Mouse (Mus musculus) embryo, embryonic 11 days (tissue): Measurements from ENCODE around the gene Slc22a27.
"Not testable (repeated sequence)": the region's sequence is repeated elsewhere in the genome, so short reads cannot be mapped to it uniquely, and the experiment has no call there.

Experiments
- DNase-seq: peaks from one replicate; pipeline ENCODE4 v3.0.0-alpha.2; 2015

Gene Slc22a27

DNA sequence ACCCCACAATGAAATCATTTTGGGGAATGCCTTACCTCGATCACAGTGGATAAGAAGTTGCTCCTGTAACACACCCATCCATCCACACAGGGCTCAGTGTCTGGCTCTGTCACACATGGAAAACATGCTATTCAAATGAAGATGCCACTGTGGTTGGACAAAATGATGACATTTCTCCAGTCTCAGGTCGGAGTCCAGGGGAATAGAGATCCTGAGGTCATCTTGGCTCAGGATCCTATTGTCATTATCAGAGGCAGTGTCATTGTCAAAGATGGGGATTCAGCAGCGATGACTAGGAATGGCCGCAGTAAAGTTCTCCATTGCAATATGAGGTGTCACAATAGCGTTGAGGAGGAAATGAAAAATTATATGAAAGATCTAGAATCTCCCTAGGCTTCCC lies at the start of gene Slc22a27:
TSS of gene Slc22a27 (minus strand) at position 101 of the 400 bp plus-strand sequence.
- not testable (repeated sequence) for DNase-seq

GRCm38 (mm10) chr19:8011596-8011995 lies 45.8 kb upstream of the Slc22a27 start:
- not testable (repeated sequence) for DNase-seq

GRCm38 (mm10) chr19:8009086-8009485 lies 43.3 kb upstream of the Slc22a27 start:
- DNase-seq: not testable (repeated sequence)

DNA sequence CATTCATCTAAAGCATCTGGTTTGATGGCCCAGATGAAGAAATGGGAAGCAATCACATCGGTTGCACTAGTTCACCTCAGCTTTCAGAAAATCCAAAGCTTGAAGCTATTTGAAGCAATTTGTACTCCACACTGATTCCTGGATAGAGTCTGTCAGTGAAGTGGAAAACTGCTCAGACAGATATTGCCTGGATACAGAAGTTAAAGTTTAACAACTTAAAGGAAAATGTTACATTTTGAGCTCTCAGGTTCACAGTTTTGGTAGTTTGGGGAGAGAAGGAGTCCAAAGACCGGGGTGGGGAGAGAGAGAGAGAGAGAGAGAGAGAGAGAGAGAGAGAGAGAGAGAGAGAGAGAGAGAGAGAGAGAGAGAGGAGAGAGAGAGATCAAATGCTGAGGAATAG lies 2.9 kb upstream of the Slc22a27 start:
- no peak for DNase-seq

GRCm38 (mm10) chr19:7966550-7966949 lies 723 bp upstream of the Slc22a27 start:
- not testable (repeated sequence) for DNase-seq

- DNase-seq: not testable (repeated sequence)
Measured at GRCm38 (mm10) chr19:7939391-7939790, 26.4 kb downstream of the Slc22a27 start.

DNA sequence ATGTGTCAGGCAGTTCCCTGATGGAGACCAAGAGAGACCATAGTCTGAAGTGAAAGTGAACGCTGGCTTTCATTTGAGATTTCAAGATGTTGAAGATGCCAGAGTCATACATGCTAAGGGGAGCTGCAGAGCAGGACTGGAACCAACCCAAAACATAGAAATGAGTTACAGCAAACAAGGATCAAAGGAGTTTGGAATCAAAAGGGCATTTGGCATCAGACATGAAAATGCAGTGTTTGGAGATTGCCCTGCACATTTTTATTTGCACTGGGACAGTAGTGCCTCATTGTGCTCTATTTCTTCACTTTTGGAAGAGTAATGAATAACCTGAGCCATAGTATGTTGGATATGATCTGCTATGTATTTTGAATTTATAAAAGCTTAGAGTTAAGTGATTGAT lies 89.2 kb downstream of the Slc22a27 start:
- no peak for DNase-seq

DNA sequence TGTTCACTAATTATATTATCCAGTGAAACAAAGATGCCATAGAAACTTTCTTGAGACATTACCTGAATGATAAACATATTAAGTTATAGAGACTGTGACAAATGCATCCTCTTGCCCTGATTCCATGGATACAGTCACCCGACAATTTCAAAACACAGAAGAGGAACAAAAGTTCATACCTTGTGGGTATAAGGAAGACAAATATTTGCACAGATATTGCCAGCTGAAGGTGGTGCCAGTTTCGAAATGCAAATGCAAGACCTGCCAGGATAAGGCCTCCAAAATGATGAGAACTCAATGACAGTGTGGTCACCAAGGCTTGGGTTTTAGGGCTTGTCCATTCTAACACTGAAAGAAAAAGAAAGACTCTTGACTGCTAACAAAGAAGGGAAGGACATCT lies 136.0 kb downstream of the Slc22a27 start:
- DNase-seq: no peak
